Mouse (Mus musculus) adrenal gland, postnatal 4 days (tissue): Measurements from ENCODE around the gene Tef. TPM values are rescaled to one million over a fixed set of nuclear protein-coding genes. Genes with fewer than 3 reads are reported as not detected.
A peak's percentile ranks its signal among the peaks of the same experiment; 100 is the strongest.

Experiments
- DNase-seq, 2 experiments: peaks; one replicate each; pipeline ENCODE4 v3.0.0; 2021 to 2022; ENCODE audit warnings: low spot score in 2 of 2, mixed read lengths in 2 of 2
- total RNA-seq, 2 experiments: library from RNA; stranded (reverse); gene quantifications; 2 replicates each; pipeline ENCODE4 v1.2.3; 2021

Gene Tef
- total RNA-seq, 2 experiments from 2014 or later, result 84.6 to 86.1 TPM

DNA sequence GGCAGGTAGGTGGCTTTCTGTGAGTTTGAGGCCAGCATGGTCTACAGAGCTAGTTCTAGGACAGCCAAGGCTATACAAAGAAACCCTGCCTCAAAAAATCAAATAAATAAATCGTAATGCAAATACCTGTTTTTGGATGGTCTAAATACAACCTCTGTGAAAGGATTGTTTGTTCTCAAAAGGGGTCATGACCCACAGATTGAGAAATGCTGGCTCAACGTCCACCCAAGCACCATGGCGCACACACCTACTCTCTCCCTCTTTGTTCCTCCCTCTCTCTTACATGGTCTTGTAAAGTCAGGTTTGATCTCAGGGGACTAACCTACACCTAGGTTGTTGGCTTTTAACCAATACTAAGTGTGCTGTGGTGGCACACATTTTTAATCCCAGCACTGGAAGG, 20.4 kb downstream of the Tef start:
- DNase-seq, result no peak

DNA sequence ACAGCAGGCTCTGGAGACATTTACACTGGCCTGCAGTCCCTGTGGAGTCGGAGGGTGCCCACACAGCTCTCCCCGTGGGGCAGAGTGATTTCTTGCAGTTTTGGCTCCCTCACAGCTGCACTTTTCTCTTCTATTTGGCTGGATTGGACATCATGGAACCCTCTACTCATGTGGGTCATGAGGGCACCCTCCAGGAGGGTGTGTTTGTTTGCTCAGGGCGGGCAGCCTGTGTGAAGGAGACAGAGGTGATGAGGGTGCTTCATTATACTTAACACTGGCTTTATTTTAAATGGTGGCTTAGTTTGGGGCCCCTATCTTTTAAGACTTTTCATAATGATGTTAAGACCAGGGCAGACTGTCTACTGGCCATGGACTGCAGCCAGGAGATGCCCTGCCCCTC, 22.6 kb downstream of the Tef start:
- no peak for DNase-seq

DNA sequence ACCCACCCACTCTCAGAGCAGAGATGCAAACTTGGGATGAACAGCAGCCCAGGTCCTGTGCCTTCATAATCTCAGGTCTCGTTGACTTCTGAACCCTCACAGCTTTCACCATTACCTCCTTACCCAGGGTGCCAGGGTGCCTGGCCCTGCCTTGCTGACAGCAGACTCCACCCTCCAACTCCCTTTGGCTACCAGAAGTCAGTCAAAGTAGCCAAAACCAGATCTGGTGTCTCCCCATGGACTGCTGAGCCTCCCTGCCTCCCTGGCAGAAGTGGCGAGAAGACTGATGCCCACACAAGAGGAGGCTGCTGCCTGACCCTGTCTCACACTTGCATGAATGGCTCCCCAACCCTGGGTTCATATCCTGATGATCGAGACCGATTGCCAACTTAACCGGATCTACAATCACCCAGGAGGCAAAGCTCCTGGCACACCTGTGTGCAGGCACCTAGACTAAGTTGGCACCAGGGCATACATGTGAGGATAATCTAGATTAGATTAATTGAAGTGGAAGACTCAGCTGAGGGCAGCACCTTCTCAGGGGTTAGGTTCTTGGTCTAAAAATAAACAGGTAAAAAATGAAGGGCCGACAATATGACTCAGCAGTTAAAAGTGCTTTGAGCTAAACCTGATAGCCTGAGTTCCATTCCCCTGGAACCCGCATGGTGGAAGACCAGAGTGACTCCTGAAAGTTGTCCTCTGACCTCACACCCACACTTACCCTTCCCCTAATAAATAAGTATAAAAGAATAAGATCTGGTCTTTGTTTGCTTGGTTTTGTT, 26.4 kb downstream of the Tef start:
- DNase-seq, result no peak

DNA sequence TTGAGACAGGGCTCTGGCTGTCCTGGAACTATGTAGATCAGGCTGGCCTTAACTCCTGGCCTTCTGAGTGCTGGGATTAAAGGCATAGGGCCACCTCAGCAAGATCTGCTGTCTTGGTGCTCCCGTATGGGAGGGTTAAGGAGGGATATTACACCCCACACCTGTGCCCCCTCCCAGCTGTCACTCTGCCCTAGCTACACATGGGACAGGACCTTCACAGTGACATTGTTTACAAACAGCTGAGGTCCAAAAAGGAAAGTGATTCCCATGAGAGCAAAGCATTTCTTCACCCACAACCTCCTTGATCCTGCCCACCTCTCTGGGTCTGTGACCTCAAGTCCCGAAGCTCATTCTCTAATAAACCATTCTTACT, 27.0 kb downstream of the Tef start:
- DNase-seq, result no peak

DNA sequence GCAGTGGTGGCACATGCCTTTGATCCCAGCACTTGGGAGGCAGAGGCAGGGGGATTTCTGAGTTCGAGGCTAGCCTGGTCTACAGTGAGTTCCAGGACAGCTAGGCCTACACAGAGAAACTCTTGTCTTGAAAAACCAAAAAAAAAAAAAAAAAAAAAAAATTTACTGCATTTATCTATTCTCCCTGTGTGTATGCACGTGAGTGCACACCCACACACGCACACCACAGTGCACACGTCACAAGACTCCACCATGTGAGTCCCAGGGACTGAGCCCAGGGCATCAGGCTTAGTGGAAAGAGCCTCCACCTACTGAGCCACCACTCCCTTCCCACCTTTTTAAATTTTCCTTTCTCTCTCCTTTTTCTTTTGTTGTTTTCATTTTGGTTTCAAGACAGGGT, 28.3 kb downstream of the Tef start:
- DNase-seq, result no peak

DNA sequence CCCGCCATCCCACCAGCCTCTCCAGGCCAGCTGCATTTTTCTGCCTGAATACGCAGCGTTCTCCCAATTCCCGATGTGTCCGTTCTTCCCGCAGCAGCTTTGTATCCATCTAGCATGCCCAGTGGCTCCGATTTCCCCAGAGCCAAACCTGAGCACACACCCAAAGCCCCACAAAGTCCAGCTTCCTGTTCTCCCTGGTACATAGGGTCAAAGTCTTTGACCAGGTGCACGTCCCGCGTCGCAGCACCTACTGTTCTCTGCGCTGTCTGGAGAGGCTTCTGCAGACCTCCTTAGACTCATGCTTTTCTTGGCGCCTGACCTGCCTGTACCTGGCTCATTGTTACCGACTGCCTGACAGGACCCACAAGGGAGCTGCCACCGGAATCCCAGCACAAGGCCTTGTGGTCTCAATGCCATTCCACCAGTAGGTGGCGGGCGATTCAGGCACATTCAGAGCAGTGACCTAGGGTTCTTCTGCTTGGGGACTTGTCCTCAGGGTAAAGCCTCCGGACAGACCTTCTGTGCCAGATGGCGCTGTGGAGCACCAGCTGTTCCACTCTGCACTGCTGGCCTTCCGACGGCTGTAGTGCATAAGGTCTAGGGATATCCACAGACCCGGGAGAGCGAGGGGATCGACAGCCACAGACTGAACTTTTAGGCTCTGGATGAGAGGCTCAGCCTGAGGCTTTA, 29.1 kb downstream of the Tef start:
- DNase-seq, result peak; percentile 63 to 85

DNA sequence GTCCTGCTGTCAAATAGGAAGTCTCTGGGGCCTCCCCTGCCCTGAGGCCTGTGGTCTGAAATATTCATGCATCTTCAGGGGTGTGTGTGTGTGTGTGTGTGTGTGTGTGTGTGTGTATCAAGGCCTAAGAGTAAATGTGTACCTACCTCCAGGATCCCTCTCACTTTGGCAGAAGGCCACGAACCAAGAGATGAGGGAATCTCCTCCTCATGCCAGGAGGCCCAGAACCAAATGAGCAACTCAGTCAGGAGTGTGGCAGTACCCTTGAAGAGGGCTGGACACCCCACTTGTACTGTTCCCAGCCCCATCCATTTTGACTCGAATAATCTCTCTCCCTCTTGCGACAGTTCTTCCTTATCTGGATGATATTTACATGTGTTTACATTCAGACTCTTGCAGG, 30.0 kb downstream of the Tef start:
- no peak for DNase-seq

DNA sequence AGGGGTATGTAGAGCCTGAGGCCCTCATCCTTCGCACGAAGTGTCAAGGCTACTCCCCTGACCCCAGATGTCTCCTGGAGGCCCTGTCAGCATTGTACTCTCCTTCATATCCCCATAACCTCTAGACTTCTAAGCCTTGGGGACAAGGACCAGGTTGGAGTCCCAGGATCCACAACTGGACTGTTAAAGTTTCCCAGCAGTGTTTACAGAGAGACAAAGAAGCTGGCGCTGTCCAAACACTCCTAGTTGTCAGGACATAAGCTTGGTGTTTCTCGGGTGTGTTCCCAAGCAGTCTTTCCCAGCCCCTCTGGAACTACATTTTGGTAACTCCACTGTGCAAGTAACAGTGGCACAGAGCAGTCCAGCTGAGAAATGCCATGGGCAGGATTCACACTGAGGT, 31.3 kb downstream of the Tef start:
- no peak for DNase-seq

DNA sequence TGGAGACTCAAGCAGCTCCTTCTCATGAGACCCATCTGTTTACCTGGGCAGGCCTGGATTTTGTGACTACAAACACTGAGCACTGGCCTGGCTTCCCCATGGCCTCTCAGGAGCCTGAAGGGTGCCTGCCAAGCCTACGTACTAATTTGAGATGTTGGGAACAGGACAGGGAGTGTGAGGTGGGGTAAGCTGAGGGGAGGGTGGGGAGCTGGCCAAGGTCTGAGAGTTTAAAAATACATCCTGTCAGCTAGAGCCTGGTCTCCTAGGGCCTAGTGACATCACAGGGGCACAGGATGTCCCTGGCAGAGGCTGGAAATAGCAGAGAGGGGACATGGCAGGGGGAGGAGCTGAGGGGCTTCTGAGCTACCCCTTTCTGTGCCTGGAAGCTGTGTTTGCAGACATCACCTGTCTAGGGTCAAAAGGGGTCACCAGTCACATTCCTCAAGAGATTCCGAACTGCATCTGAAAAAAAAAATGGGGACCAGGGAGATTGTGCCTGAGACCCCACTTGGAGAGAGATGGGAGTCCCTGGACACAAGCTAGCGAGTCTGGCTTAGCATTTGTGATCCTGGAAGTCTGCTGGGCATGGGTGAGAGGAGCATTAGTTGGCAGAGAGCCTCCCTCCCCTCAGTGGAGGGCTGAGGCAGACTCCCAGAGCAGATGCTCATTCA, 32.1 kb downstream of the Tef start:
- DNase-seq, result no peak

DNA sequence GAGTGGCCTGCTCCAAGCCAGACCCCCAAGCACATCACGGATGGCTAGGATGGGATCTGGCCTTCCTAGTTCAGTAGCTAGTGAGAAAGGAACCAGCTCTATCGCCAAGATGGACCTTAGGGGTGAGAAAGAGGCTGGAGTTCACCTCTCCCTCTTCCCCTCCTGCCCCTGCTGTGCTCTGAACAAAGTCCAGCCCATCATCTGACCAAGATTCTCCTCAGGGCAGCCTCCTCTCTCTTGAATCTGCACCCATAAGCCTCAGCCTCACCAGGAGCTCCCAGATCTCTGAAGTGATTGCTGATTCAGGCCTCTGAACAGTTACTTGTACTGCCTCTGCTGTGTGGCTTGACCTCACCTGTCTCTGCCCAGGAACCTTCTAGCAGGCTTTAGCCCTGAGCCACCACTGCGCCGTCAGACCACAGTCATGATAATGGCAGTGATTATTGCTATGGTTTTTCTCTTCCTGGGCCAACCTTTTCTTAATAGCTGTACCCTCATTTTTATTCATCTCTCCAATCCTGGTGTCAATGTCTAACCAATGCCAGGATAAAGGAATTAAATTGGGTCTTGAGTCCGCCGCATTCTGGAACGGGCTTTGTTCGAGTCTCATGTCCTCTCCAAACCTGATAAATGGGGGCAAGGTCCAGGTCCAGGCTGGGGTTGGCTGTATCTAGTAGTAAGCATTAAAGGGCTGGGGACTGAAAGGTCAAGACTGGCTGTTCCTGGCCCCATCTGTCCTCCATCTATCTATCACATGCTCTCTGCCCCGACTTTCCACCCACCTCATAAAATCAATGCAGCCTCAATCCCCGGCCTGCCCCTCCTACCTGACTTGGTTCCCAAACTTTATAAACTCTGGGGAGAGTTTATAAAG, 33.0 kb downstream of the Tef start:
- no peak for DNase-seq

DNA sequence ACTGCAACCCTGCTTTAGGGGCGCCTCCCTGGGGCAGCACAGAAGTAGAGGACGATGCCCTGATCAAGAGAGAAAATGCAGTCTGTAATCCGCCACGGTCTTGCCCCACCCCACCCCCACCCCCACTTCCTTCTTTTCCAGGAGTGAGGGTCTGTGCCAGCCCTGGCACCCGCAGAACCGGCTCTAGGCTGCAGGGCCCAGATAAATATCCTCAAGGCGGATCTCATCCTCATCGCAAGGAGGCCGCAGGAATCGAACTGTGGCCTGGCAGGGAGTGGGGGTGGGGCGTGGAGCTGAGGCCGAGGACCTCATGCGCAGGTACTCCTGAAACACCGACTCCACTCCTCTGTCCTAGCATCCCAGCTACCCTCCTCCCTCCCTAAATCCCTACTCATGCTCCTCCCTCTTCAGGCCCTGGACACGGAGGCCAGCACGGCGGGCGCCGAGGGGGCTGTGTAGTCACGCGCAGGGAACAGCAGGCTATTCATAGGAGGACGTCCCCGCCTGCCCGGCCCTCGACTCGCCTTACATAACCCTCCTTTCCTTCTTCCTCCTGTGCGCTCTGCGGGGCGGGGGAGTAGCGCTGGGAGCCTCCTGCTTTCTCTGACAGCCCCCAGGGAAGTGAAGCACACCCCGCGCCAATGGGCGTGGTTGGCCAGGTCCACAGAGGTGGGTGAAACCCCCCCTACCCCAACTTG, 34.1 kb downstream of the Tef start:
- DNase-seq, result peak in 1 of 2 experiments; percentile 67

DNA sequence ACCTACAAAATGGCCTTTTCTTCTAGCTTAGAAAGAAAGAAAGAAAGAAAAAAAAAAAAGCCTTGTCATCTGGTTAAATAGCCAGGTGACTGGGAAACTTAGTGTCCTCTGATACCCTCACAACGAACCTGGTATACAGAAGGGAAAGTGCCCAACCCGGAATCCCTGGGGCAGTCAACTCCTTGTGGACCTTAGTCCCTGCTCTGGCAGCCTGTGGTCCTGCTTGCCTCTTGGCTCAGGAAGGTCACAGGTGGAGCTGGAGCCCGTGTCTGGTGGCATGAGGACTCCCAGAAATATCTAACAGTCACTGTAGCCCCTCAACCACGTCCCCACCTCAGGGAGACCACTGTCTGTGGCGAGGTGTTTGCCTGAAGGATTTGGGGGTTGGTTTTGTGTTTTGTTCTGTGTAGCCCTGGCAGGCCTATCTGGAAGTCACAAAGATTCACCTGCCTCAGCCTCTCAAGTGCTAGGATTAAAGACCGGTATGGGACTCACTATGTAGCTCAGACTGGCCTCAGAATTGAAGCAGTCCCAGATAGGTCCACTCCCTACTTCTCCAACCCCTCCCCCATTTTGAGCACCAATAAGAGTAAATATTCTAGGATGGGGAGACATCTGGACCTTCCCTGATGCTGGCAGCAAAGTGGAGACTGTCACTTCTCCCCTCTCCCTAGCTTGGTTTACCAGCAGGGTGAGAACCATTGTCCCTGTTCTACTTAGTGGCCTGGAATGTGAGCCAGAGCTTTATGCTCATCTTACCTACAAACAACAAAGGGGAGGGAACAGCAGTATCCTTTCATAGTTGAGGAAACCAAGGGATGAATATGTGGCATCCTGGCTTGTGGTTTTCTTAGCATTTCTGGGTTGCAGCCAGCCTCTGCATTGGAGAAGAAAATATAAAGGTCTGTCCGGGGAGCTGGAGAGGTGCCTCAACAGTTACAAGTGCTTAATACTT, 35.0 kb downstream of the Tef start:
- no peak for DNase-seq

DNA sequence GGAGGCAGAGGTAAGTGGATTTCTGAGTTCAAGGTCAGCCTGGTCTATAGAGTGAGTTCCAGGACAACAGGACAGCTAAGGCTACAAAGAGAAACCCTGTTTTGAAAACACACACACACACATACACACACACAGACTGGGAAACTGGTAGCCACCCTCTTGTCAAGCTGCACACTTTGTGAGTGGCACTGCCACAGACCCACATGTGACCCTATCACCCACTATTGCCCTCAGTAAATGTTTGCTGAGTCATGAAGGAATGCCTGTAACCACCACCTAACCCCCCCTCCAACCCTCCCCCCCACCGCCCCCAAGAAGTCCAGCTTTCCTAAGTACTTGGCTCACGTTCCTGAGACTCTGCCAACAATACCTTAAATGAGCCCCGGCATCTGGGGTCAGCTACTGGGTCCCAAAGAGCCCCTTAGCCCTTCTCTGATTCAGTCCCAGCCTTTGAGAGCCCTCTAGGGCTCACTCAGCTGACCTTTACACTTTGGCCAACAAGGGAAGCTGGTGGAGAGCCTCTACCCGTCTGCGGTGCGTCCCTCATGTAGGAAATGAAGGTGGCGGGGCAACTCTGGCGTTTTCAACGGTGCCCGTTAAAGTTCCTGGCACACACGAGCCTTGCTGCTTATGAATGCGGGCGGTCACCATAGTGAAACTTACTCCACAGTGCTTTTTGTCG, 36.5 kb downstream of the Tef start:
- DNase-seq, result no peak

DNA sequence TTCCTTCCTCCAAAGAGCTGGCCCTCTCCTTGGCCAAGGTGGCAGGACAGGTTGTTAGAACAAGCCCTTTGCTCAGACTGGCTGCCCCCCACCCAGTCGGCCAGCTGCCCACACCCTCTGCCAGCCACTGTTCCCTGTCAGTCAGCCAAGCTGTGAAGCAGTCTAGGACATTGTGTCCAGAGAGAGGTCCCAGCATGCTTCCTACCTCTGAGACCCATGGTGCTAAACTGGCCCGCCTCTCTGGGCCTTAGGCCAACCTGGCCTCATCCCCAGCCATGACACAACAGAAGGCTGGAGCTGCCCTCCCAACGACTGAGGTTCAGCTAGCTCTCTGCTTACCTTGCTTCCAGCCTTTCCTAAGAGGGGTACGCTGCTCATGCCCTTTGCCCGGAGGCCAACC, 37.4 kb downstream of the Tef start:
- peak in 1 of 2 experiments; percentile 65 for DNase-seq

DNA sequence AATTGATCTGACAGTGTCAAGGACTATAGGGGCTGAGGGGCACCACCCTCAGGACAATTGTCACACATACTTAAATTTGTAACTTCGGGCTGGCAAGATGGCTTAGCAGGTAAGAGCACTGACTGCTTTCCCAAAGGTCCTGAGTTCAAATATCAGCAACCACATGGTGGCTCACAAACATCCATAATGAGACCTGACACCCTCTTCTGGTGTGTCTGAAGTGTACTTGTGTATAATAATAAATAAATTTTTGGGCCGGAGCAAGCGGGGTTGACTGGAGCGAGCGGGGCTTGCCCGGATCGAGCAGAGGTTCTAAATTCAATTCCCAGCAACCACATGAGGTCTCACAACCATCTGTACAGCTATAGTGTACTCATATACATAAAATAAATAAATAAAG, 38.1 kb downstream of the Tef start:
- no peak for DNase-seq

DNA sequence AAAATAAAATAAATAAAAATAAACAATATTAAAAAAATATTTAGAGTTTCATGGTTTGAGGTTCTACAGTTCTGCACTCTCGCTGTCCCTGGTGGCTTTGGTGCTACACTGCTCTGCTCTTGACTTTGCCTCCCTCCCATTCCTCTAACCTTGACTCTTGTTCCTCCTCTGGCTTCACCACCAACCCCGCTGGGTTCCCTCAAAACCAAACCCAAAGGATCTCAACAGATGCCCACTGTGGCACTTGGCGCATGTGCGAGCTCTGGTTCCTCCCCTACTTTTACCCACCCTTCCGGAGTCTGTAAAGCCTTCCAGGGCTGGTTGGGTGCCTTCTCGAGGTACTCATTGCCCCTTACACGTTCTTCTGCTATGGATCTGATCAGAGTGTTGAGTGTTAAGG, 40.1 kb downstream of the Tef start:
- DNase-seq, result no peak

DNA sequence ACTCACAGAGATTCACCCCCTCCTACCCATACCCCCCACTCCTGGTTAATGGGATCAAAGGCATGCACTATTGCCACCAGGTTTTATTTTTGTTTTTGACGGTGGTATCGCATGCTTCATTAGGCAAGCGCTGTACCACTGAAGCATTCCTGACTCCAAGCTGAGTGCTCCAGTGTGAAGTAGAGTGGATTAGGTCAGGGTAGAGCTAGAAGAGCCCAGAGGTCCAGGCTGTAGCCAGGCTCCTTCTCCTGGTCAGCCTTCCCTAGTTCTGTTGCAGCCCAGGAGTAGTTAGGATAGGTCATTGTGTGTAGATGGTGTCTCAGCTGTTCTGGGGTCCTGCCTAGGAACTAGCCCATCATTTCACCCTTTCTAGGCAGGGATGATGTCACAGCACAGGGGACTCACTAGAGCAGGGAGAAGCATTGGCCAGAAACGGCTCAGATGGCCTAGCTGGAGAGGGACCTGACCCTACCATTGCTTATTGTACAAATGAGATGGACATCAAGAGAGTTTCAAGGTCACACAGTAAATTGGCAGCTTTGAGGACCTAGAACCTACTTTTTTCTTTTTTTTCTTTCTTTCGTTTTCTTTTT, 42.9 kb downstream of the Tef start:
- no peak for DNase-seq

DNA sequence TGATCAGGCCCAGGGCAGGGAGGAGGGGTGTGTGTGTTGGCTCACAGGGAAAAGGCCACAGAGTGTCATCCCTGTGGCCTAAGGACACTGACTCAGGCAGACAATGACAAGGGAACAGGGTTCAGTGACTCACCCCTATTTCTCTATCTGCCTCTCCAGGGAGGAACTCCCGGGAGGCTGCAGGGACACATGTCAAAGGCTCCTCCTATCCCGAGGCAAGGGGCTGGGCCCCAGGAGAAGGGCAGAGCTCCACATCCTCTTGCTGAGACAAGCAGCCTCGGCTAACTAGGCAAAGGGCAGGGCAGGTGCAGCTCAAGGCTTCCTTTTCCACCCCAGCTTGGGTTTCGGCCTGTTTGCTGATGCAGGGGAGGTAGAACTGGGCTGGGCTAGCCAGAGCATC, 43.5 kb downstream of the Tef start:
- DNase-seq, result peak in 1 of 2 experiments; percentile 67

DNA sequence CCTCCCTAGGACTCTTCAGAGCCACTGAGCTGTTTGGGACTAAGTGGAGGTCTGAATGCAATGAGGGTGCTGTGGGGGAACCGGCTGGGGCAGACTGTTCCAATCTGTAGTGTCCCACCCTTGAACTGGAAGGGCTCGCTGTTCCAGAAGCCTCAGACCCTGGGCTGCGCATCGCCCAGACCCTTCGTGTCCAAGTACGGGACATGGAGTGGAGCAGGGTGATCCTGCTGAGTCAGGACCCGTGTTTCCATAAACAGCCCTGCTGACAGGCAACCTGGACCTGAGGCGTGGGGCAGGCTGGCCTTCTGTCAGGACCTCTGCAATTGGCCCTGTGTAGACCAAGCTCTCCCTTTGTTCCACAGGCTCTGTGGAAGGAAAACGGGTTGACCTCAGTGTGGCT, 44.5 kb downstream of the Tef start:
- DNase-seq, result no peak
